Mouse (Mus musculus) liver, embryonic 14.5 days (tissue): ENCODE measurements at regions not wholly inside any gene's neighbourhood (a gene's known extent, or its start where the extent isn't known, plus 50 kb on each side); places are given as distances from the start of the nearest gene placed in this dataset.

Source experiments
- CTCF ChIP-seq: IDR thresholded peaks from 2 replicates; pipeline ENCODE4 v1.5.1; 2016; ENCODE audit warnings: antibody characterized with exemption, low read depth, control low read depth
- EP300 ChIP-seq: IDR thresholded peaks from 2 replicates; pipeline ENCODE4 v1.6.1; 2016; ENCODE audit warnings: antibody characterized with exemption, low read depth

- no peak for TF ChIP-seq CTCF
- TF ChIP-seq EP300, result no peak
Measured at GRCm38 (mm10) chr13:70348965-70349364, 288.5 kb downstream of the Ice1 start.
